Mouse (Mus musculus) B cell, adult 67 days (primary cell): ENCODE data around the gene Slc6a2. TPM values are rescaled to one million over a fixed set of nuclear protein-coding genes. Genes with fewer than 3 reads are reported as not detected.

Experiments used
- total RNA-seq, 2 experiments: library from RNA; stranded (reverse); gene quantifications; 4 replicates each; pipeline ENCODE4 v1.2.4; 2023

Gene Slc6a2
- not detected for total RNA-seq

DNA sequence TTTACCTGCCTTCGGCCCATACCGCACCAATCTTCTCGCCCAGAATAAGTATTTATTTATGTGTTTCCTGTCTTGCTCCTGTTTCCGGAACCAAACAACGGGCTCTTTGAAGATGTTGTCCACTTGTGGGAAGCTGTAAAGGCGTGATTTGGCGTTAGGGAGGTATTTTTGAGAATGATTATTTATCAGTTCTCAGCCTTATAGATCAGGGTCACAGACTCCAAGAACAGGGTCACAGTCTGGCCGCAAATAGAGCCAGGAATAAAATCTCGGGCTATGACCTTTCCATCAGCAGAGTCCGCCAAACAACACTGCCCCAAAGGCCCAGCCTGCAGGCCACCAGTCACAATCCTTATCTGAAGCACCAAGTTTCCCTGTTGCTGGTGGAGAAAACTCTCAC lies at the start of gene Slc6a2:
TSS of gene Slc6a2 (plus strand) at position 301 of the 400 bp plus-strand sequence.

DNA sequence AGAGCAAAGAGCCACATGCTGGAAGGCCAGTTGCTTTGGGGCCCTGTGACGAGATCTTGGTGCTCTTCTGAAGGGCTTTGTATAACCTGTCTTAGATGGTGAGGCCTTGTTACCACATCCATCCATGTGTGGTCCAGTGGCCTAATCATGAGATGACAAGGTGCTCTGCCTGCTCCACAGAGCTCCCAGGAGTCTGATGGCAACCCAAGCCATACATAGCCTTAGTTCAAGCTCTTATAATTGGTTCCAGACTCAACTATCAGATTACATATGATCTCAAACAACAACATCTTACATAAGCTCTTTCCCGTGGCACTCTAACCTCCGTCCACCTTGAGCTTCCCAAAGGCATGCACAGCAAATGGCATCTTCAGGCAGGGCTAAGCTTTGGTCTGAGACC lies 88.2 kb downstream of the Slc6a2 start, which contains the start of gene Ces1a:
TSS of gene Ces1a (minus strand) at position 101 of the 400 bp plus-strand sequence.

Other genes with a start within 250 kb of the Slc6a2 start
- gene Mmp2, start 132.8 kb upstream of the Slc6a2 start, total RNA-seq: not detected
- gene Lpcat2, start 104.7 kb upstream of the Slc6a2 start, total RNA-seq: 10 to 100 TPM; 13.3 to 13.5 TPM
- 1 to 10 TPM; 1.1 to 1.7 TPM for gene Capns2, start 58.7 kb upstream of the Slc6a2 start, total RNA-seq
- not detected for gene Ces1a, start 88.1 kb downstream of the Slc6a2 start, total RNA-seq
- not detected for gene Ces1b, start 119.9 kb downstream of the Slc6a2 start, total RNA-seq
- not detected for gene Ces1c, start 171.2 kb downstream of the Slc6a2 start, total RNA-seq
- not detected for gene Ces1d, start 237.8 kb downstream of the Slc6a2 start, total RNA-seq